Mouse (Mus musculus): ENCODE data around the gene Spast.

DNA sequence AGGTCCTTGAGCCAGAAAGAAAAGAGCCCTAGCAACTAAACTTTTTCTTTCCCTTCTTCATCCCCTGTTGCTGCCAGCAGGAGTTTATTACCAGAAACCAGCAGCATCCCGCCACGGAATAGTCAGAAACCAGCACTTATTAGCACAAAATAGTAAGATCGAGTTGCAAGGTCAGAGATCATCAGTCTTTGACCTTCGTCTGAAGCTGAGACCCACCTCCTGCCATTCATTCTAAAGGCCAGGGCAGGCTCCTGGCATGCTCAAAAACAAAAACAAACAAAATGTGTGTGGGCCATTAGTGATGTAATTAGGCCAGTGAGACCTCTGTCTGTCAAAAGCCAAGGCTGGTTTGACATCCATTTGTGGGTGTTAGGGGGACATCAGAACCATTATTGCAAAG lies 79.4 kb downstream of the Spast start:
- TF ChIP-seq CTCF (IDR thresholded peaks at IDR 0.05; ENCODE audit: low read depth, low read length), result no peak
- TF ChIP-seq POLR2A (IDR thresholded peaks at IDR 0.05; ENCODE audit: borderline replicate concordance, low read depth, low read length), result no peak

Measured in bone marrow macrophage, adult 2 months (primary cell).